Mouse (Mus musculus) brain, embryonic 14.5 days (tissue): ENCODE measurements around the gene Mgst3.

Experiments
- CTCF ChIP-seq: fragments of 200-500 bp; IDR thresholded peaks from 2 replicates; pipeline ENCODE4 v1.5.1; 2012; ENCODE audit warnings: inconsistent platforms, mild to moderate bottlenecking, moderate library complexity, borderline replicate concordance; ENCODE audit not compliant: insufficient read depth, insufficient read length; ENCODE audit errors: extremely low read depth
- POLR2A ChIP-seq: fragments of 200-500 bp; IDR thresholded peaks from 2 replicates; pipeline ENCODE4 v1.6.1; 2012; ENCODE audit warnings: mild to moderate bottlenecking, inconsistent platforms, borderline replicate concordance; ENCODE audit not compliant: poor library complexity, insufficient read depth, insufficient read length, severe bottlenecking; ENCODE audit errors: extremely low read depth

GRCm38 (mm10) chr1:167336398-167336797, 57.2 kb downstream of the Mgst3 start:
- no peak for TF ChIP-seq POLR2A
- no peak for TF ChIP-seq CTCF
